Mouse (Mus musculus): ENCODE measurements around the gene Tsc1.

Tsc1 gene

GRCm38 (mm10) chr2:28740159-28740558 lies 99.1 kb downstream of the Tsc1 start:
- DNase-seq = no peak

Measured in spleen, adult 18-20 months (tissue).